Mouse (Mus musculus) liver, embryonic 14.5 days (tissue): ENCODE measurements around the gene Car11.

ENCODE experiments used
- CTCF ChIP-seq: IDR thresholded peaks from 2 replicates; pipeline ENCODE4 v1.5.1; 2016; ENCODE audit warnings: antibody characterized with exemption, low read depth, control low read depth
- EP300 ChIP-seq: IDR thresholded peaks from 2 replicates; pipeline ENCODE4 v1.6.1; 2016; ENCODE audit warnings: antibody characterized with exemption, low read depth

GRCm38 (mm10) chr7:45726419-45726818, 26.8 kb downstream of the Car11 start:
- TF ChIP-seq CTCF (no peak), EP300 (no peak)
